Mouse (Mus musculus) forebrain, embryonic 14.5 days (tissue): ENCODE results near the gene Hinfp. TPM values are rescaled to one million over a fixed set of nuclear protein-coding genes. Genes with fewer than 3 reads are reported as not detected.
"Not testable (repeated sequence)": the region's sequence is repeated elsewhere in the genome, so short reads cannot be mapped to it uniquely, and the experiment has no call there.

Experiments
- ATAC-seq: fragments of 200-750 bp; cut with Nextera tagmentation; 2 replicates; pipeline ENCODE4 v1.8.0; 2017; ENCODE audit warnings: mild to moderate bottlenecking, moderate library complexity
- DNase-seq: peaks from one replicate; pipeline ENCODE4 v3.0.0-alpha.2; 2015; ENCODE audit warnings: low spot score
- H3K27ac ChIP-seq: fragments of 300-500 bp; sonication (generic); 2 replicates; pipeline ENCODE4 v1.5.1; 2014; ENCODE audit warnings: low read depth, mild to moderate bottlenecking, control low read depth, low read length, moderate library complexity
- H3K27me3 ChIP-seq: fragments of 300-500 bp; sonication (generic); replicated peaks from 2 replicates; pipeline ENCODE4 v1.6.1; 2014; ENCODE audit warnings: low read length, control low read depth, mixed read lengths; ENCODE audit not compliant: control insufficient read depth, insufficient read depth
- H3K36me3 ChIP-seq: fragments of 300-500 bp; sonication (generic); 2 replicates; pipeline ENCODE4 v1.6.1; 2014; ENCODE audit warnings: low read length, control low read depth; ENCODE audit not compliant: control insufficient read depth, insufficient read depth
- H3K4me1 ChIP-seq: fragments of 300-500 bp; sonication (generic); 2 replicates; pipeline ENCODE4 v1.6.1; 2014; ENCODE audit warnings: antibody characterized with exemption, low read length, control low read depth; ENCODE audit not compliant: control insufficient read depth, insufficient read depth
- H3K4me2 ChIP-seq: fragments of 300-500 bp; sonication (generic); 2 replicates; pipeline ENCODE4 v1.6.1; 2014; ENCODE audit warnings: mild to moderate bottlenecking, control low read depth, low read length
- H3K4me3 ChIP-seq: fragments of 300-500 bp; sonication (generic); 2 replicates; pipeline ENCODE4 v1.5.1; 2014; ENCODE audit warnings: low read depth, low read length, control low read depth
- H3K9ac ChIP-seq: fragments of 300-500 bp; sonication (generic); 2 replicates; pipeline ENCODE4 v1.6.1; 2014; ENCODE audit warnings: mild to moderate bottlenecking, low read length, control low read depth, moderate library complexity
- H3K9me3 ChIP-seq: fragments of 300-500 bp; sonication (generic); replicated peaks from 2 replicates; pipeline ENCODE4 v1.6.1; 2016; ENCODE audit warnings: low read length, control low read depth, mixed read lengths; ENCODE audit not compliant: control insufficient read depth
- WGBS: fragments of 180-500 bp; shearing (Covaris S2); extraction: QIAGEN DNeasy Blood & Tissue Kit; methylation state at CpG from one replicate; pipeline ENCODE4 v1.1.7; 2014; 5-methylcytosine and 5-hydroxymethylcytosine counted together
- polyA plus RNA-seq: library from polyadenylated mRNA; unstranded; fragments of >200 nt; fragmentation: Nextera tagmentation; extraction: Ambion mirVana; gene quantifications from 2 replicates; pipeline ENCODE4 v1.2.1, GENCODE M21; 2014

Gene Hinfp
- polyA plus RNA-seq, 1 experiment from 2014 or later, result 18.4 TPM

DNA sequence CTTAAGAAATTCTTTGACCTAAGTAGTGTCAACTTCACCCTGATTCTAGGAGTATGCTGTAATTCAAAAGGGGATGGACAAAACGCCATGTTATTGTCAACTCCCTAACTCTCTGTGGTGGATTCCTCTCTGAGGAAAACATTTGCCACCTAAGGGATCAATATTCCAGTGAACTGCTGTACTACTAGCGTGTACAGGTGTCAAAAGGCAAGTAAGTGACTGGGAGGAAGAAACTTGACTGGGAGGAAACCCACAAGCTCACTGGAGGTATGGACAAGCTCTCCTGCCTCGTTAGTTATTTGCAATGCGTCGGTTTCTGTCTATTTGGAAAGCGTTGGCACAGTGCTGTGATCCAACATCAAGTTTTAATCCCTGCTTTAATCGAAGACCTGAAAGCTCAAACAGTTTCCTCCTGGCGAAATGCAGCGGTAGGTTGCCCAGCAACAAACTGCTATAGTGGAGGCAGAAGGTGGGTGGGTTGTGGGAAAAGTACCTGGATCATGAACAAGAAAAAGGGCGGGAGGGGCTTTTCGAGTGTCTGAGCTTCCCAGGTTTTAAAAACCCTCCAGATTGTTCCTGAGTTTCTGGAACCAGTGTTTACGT, 20.4 kb upstream of the Hinfp start, which contains the start of gene Dpagt1:
Gene Dpagt1 (plus strand): TSS at position 252 of the 603 bp plus-strand sequence.
- 3% methylated on average over 12 of the region's 12 CpGs for WGBS
- Histone ChIP-seq H3K27me3 (no peaks in the 10 kb centered on the region), H3K9me3 (no peaks in the 10 kb centered on the region), H3K36me3 (peaks cover 8% of the 10 kb centered on the region), H3K9ac (peak within 1 kb of the TSS; percentile 77), H3K4me2 (peak within 1 kb of the TSS; percentile 62), H3K4me1 (peaks cover 9% of the 10 kb centered on the region), H3K27ac (peak within 1 kb of the TSS; percentile 80), H3K4me3 (peak within 1 kb of the TSS; percentile 62)
- no peak for DNase-seq
- peak; percentile 44 for ATAC-seq

DNA sequence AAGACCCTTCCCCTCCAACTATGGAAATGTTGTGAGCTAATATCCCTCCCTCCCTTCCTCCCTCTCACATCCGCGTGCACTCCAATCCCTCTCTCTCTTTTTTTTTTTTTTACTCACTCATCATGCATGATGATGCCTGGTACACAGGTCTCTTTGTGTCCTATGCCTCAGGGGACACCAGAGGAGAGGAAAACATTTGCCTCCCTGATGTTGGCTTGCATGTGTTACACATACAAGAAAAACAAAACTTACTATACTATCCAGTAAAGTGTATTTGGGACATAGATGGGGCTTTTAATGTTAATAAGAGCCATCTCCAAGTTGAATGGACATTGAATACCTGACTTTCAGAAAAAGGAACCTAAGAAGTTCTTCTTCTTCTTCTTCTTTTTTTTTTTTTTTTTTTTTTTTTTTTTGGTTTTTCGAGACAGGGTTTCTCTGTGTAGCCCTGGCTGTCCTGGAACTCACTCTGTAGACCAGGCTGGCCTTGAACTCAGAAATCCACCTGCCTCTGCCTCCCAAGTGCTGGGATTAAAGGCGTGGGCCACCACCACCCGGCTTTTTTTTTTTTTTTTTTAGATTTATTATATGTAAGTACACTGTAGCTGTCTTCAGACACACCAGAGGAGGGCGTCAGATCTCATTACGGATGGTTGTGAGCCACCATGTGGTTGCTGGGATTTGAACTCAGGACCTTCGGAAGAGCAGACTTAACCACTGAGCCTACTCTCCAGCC, 19.7 kb upstream of the Hinfp start:
- not testable (repeated sequence) for DNase-seq, H3K4me2 ChIP-seq, H3K27me3 ChIP-seq, ATAC-seq, H3K36me3 ChIP-seq, H3K9ac ChIP-seq, H3K27ac ChIP-seq, H3K9me3 ChIP-seq
- WGBS, result 59% methylated on average over 7 of the region's 8 CpGs
- H3K4me1 ChIP-seq, result peaks cover 13% of the 10 kb centered on the region
- H3K4me3 ChIP-seq, result peak overlapping the region; percentile 62; the same call in 1 of the 2 replicates

DNA sequence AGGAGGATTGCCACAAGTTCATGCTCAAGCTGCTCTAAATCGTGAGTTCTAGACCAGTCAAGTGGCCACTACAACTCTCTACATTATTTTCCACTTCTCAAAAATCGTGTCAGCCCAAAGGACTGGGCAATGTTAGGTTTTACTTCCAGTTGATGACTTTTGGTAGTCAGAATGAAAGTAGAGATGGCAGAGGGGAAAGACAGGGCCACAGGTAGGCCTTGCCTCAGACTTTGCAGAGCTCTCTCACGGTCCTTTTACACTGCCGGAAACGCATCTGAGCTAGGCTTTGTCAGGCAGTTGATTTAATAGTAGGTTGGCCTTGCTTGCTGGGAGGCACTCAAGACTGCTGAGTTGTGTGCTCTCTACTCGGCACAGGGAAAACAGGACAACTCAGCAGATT, 18.7 kb upstream of the Hinfp start:
- no peak overlapping the region for H3K27ac ChIP-seq
- H3K4me3 ChIP-seq, result no peak overlapping the region
- ATAC-seq (no peak), DNase-seq (no peak)
- no peaks in the 10 kb centered on the region; the same call in 1 of the 2 replicates for H3K36me3 ChIP-seq
- H3K4me1 ChIP-seq, result peaks cover 15% of the 10 kb centered on the region
- WGBS, result 81% methylated on average over 6 of the region's 6 CpGs
- no peak overlapping the region for H3K4me2 ChIP-seq
- H3K27me3 ChIP-seq, result no peaks in the 10 kb centered on the region
- no peaks in the 10 kb centered on the region for H3K9me3 ChIP-seq
- no peak overlapping the region for H3K9ac ChIP-seq

DNA sequence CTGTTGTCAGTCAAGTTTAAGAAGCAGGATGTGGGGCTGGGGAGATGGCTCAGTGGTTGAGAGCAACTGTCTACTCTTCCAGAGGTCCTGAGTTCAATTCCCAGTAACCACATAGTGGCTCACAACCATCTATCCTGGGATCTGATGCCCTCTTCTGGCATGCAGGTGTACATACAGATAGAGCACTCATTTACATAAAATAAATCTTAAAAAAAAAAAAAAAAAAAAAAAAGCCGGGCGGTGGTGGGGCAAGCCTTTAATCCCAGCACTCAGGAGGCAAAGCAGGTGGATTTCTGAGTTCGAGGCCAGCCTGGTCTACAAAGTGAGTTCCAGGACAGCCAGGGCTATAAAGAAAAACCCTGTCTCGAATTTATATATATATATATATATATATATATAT, 18.2 kb upstream of the Hinfp start:
- ATAC-seq, H3K9me3 ChIP-seq, H3K4me3 ChIP-seq, H3K27me3 ChIP-seq, DNase-seq, H3K9ac ChIP-seq, H3K27ac ChIP-seq, H3K36me3 ChIP-seq, H3K4me2 ChIP-seq: not testable (repeated sequence)
- H3K4me1 ChIP-seq, result peaks cover 20% of the 10 kb centered on the region
- 80% methylated on average over 3 of the region's 4 CpGs for WGBS

DNA sequence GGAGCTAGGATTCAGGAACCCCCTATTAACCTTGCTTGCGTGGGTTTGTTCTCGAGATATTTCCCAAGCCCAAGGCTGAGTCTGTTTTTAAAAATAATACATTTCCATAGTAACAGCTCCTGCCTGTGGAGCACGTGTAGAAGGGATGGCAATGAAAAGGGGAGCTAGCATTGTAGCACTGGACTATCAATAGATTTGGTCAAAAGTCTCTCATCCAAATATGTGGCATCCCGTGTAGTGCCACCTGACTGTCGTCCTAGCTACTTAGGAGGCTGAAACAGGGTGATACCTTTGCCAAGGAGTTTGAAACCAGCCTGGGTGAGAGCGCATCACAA, 15.3 kb upstream of the Hinfp start:
- Histone ChIP-seq H3K27ac (peak overlapping the region; percentile 17), H3K9ac (peak overlapping the region; percentile 54), H3K4me2 (peak overlapping the region; percentile 86), H3K4me1 (peaks cover 22% of the 10 kb centered on the region), H3K36me3 (peaks cover 13% of the 10 kb centered on the region), H3K9me3 (no peaks in the 10 kb centered on the region), H3K27me3 (no peaks in the 10 kb centered on the region), H3K4me3 (peak overlapping the region; percentile 92)
- ATAC-seq, result peak; percentile 8; the same call in 1 of the 2 replicates
- 27% methylated on average over 6 of the region's 6 CpGs for WGBS
- DNase-seq, result peak; percentile 37

DNA sequence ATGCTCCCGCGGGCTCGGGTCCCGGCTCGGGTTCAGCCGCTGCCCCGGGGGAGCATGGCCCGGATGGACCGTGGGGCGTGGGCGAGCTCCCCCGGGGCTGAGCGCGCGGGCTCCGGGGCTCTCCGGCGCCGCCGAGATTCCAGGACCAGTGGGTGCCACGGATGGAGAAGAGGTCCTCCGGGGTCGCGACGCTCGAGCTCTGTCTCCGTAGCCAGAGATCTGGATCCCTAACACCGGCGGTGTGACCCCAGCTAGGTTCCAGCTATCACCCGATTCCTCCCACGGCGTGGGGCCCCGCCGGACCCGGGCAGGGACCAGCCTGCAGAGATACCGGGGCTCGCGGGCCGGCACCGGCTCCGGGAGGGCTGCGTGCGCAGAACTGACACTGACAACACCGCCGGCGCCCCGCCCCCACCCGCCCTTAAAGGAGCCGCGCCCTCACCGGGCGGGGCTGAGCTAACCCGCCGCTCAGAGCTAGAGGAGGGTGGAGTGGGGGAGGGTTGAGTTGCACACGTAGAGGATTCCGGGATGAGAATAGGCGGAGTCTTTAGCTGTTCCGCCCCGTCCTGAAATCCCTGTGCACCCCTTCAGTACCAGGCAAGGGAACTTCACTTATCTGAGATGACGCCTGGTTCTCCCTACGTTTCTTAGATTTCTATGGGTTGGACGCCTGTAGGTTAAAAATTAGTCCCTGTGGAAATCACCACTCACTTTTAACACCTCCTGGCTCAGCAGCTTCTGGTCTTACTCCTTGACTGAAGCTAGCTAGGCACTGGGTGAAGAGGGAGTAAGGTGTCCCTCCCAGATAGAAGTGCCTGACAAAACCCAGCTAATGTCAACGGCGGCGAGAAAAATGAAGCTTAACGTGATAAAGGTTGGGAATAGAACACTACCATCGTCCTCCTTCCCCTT, 14.7 kb upstream of the Hinfp start, which contains the start of gene C2cd2l:
Gene C2cd2l (minus strand): TSS at position 399 of the 912 bp plus-strand sequence.
- Histone ChIP-seq H3K9ac (peak within 1 kb of the TSS; percentile 93), H3K4me2 (peak within 1 kb of the TSS; percentile 86), H3K36me3 (peaks cover 19% of the 10 kb centered on the region), H3K4me3 (peak within 1 kb of the TSS; percentile 92), H3K4me1 (peaks cover 22% of the 10 kb centered on the region), H3K27me3 (no peaks in the 10 kb centered on the region), H3K27ac (peak within 1 kb of the TSS; percentile 74), H3K9me3 (no peaks in the 10 kb centered on the region)
- WGBS, result under 1% methylated on average over 66 of the region's 67 CpGs
- DNase-seq (peak; percentile 99), ATAC-seq (peak; percentile 99)

DNA sequence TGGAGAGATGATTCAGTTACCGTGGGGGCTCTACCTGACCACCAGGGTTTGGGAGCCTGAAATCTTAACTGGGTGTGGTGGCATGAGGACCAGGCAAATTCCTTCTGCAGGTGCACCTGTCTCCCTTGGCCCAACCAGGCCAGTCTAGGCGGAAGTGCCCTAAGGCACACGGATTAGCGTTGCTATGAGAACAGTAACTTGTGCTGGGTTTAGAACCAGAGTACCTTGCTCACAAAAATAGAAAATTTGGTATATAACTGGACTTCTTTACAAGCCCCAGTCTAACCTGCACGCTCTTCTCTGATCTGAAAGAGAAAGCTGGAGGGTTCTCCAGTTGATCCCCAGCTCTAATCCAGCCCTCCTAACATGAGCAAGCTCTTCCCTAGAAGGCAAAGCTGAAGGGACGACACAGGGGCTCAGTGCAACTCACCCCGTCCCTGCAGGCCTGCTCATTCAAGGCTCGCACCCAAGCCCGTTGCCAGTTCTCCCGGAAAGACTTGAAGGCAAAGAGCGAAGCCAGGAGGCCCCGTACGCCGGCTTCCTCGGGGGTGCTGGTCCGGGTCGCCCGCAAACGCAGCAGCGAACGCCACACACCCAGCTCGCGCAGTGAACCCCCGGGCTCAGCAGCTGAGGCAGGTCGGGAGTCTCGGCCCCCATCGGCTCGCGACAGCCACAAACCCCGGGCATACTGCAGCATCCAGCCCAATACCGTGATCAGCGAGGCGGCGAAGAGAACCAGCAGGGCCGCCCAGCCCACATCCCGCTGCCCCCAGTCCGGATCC, 13.8 kb upstream of the Hinfp start:
- Histone ChIP-seq H3K27ac (peak overlapping the region; percentile 74), H3K9ac (peak overlapping the region; percentile 93), H3K27me3 (no peaks in the 10 kb centered on the region), H3K4me3 (peak overlapping the region; percentile 92), H3K9me3 (no peaks in the 10 kb centered on the region), H3K4me1 (peaks cover 22% of the 10 kb centered on the region), H3K4me2 (peak overlapping the region; percentile 86), H3K36me3 (peaks cover 27% of the 10 kb centered on the region)
- 1% methylated on average over 37 of the region's 37 CpGs for WGBS
- ATAC-seq, result peak; percentile 21; the same call in 1 of the 2 replicates
- DNase-seq, result no peak

DNA sequence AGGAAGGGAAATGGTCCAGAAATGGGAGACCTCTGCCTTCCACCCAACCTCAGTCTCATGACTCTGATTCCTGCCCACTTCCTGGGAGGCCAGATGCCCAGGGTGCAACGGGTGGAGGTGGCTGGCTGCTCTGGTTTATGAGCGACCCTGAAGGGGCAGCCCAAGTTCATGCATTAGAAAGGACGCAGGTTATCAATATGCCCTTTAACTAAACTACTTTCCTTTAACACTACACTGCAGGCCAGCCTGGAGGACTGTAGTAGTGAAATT, 13.3 kb upstream of the Hinfp start:
- peak overlapping the region; percentile 86 for H3K4me2 ChIP-seq
- H3K9me3 ChIP-seq, result no peaks in the 10 kb centered on the region
- peak overlapping the region; percentile 93 for H3K9ac ChIP-seq
- H3K27me3 ChIP-seq, result no peaks in the 10 kb centered on the region
- ATAC-seq, result no peak
- H3K27ac ChIP-seq, result no peak overlapping the region
- DNase-seq, result no peak
- 32% methylated on average over 3 of the region's 3 CpGs for WGBS
- peaks cover 32% of the 10 kb centered on the region for H3K36me3 ChIP-seq
- H3K4me1 ChIP-seq, result peaks cover 22% of the 10 kb centered on the region
- peak overlapping the region; percentile 92 for H3K4me3 ChIP-seq
